Mouse (Mus musculus): ENCODE results near the gene Guca2b.
"Not testable (repeated sequence)": the region's sequence is repeated elsewhere in the genome, so short reads cannot be mapped to it uniquely, and the experiment has no call there.

The Guca2b gene

GRCm38 (mm10) chr4:119658246-119658645 lies 508 bp downstream of the Guca2b start:
- DNase-seq (ENCODE audit: low read depth, low spot score) = no peak

GRCm38 (mm10) chr4:119657011-119657410 lies 1.7 kb downstream of the Guca2b start:
- no peak for DNase-seq (ENCODE audit: low read depth, low spot score)

- no peak for DNase-seq (ENCODE audit: low read depth, low spot score)
Measured at GRCm38 (mm10) chr4:119642666-119643065, 16.1 kb downstream of the Guca2b start.

GRCm38 (mm10) chr4:119638656-119639055 lies 20.1 kb downstream of the Guca2b start:
- no peak for DNase-seq (ENCODE audit: low read depth, low spot score)

- DNase-seq (ENCODE audit: low read depth, low spot score) = no peak
Measured at GRCm38 (mm10) chr4:119637946-119638345, 20.8 kb downstream of the Guca2b start.

- DNase-seq (ENCODE audit: low read depth, low spot score) = peak; percentile 45
Measured at GRCm38 (mm10) chr4:119637176-119637845, 21.4 kb downstream of the Guca2b start, which contains the start of gene Guca2a. Gene Guca2a (plus strand): TSS chr4:119637704.

- no peak for DNase-seq (ENCODE audit: low read depth, low spot score)
Measured at GRCm38 (mm10) chr4:119636731-119637130, 22.0 kb downstream of the Guca2b start.

GRCm38 (mm10) chr4:119635686-119636085 lies 23.1 kb downstream of the Guca2b start:
- no peak for DNase-seq (ENCODE audit: low read depth, low spot score)

GRCm38 (mm10) chr4:119634908-119635660 lies 23.7 kb downstream of the Guca2b start:
- DNase-seq (ENCODE audit: low read depth, low spot score) = no peak

- DNase-seq (ENCODE audit: low read depth, low spot score) = no peak
Measured at GRCm38 (mm10) chr4:119633948-119634347, 24.8 kb downstream of the Guca2b start.

- no peak for DNase-seq (ENCODE audit: low read depth, low spot score)
Measured at GRCm38 (mm10) chr4:119633342-119633741, 25.4 kb downstream of the Guca2b start.

- DNase-seq (ENCODE audit: low read depth, low spot score) = no peak
Measured at GRCm38 (mm10) chr4:119632721-119633120, 26.0 kb downstream of the Guca2b start.

- peak; percentile 63 for DNase-seq (ENCODE audit: low read depth, low spot score)
Measured at GRCm38 (mm10) chr4:119631115-119631919, 27.4 kb downstream of the Guca2b start.

- not testable (repeated sequence) for DNase-seq (ENCODE audit: low read depth, low spot score)
Measured at GRCm38 (mm10) chr4:119628363-119628762, 30.4 kb downstream of the Guca2b start.

GRCm38 (mm10) chr4:119627317-119627716 lies 31.4 kb downstream of the Guca2b start:
- DNase-seq (ENCODE audit: low read depth, low spot score) = no peak

GRCm38 (mm10) chr4:119626876-119627275 lies 31.9 kb downstream of the Guca2b start:
- no peak for DNase-seq (ENCODE audit: low read depth, low spot score)

GRCm38 (mm10) chr4:119626081-119626645 lies 32.6 kb downstream of the Guca2b start:
- DNase-seq (ENCODE audit: low read depth, low spot score) = no peak

- DNase-seq (ENCODE audit: low read depth, low spot score) = no peak
Measured at GRCm38 (mm10) chr4:119614724-119615123, 44.0 kb downstream of the Guca2b start.

GRCm38 (mm10) chr4:119614078-119614477 lies 44.7 kb downstream of the Guca2b start:
- peak; percentile 35 for DNase-seq (ENCODE audit: low read depth, low spot score)

GRCm38 (mm10) chr4:119609488-119609887 lies 49.3 kb downstream of the Guca2b start:
- DNase-seq (ENCODE audit: low read depth, low spot score) = no peak

Data from 3T3-L1 (cell line).